Mouse (Mus musculus): ENCODE measurements around the gene Tada2b.
A peak's percentile ranks its signal among the peaks of the same experiment; 100 is the strongest.

The Tada2b gene

DNA sequence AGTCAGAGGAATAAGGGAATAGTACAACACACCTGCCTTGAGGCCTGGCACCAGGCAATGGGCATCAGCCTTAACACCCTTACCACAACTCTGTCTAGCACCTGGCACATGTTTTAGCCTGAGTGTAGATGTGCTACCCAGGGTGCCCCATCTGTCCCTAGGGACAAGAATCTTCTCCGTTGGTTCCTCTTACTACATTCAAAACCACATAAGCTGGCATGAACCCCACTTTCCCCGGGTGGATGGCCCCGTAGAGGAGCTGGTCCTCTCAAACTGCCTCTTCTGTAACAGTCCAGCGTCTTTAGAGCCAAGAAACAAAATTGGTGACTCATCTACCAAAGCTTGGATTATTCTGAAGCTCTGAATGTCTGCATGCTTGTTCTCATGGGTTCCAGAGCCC lies 3.7 kb downstream of the Tada2b start:
- no peak for DNase-seq (ENCODE audit: low spot score)

DNA sequence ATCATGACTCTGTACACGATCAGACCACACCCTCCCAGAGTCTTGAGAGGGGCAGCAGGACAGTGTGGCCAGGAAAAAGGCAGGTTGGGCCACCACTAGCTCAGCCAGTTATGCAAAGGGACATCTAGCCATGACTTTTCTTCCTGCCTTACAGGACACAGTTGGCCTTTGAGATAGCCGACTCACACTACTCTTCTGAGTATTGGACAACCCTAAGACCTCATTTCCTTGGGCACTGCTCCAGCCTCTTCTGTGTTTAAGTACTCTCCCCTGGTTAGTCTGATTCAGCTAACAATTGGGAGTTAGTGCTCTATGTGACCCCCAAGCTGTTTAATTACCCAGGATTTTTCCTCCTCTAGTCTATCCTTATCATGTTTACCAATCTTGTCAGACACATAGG lies 4.3 kb downstream of the Tada2b start:
- no peak for DNase-seq (ENCODE audit: low spot score)

DNA sequence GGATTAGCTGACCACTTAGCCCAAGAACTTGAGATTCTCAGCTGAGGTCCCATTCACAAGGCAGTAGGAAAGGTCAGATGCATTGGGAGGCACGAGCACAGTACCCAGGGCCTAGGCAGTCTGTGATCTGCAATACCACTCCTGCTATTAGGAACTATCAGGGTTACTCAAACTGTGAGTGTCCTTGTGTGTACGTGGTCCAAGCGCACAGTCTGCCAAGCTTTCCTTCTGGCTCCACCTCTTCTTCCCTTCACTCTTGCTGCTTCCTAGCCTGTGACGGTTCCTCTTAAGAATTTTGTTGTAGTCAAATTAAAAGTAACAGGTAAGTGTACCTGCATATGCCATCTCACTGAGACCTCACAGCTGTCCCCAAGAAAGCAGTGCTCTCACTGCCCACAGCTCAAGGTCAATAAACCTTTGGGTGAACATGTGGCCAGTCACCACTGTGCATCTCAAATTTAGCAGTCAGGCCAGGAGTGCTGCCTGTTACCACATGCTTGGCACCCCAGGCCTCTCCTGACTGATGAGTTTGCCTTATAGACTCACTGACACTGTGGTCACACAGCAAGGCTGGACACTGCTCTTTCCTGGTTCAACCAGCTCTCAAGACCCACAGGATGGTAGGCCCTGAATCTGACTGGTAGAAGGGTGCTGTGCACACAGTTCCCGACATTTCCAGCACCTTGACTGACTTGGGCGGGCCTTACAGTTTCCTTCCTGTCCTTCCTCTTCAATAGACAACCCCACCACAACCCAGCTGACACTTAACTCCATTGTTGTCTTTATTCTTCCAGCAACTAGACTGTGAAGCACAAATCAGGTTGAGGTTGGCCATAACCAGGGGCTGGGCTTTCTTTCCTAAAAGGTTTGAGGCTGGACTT lies 5.3 kb downstream of the Tada2b start:
- no peak for DNase-seq (ENCODE audit: low spot score)

DNA sequence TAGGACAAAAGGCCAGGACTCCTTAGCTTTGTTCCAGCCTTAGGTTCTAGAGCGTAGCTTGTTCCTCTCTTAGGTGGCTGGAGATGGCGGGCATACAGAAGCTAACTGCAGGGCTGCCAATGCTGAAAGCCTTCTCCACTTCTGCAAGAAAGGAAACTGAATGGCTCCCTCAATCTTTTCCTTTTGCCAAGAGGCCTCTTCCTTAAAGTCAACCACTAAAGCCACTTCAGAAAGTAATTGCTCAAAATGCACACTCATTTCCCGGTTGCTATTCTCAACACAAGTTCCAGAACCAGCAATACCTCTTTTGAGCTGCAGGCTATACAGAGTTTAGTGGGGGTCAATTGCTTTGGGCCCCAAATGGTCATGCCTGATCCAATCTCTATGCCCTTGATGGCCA lies 6.6 kb downstream of the Tada2b start:
- DNase-seq (ENCODE audit: low spot score), result no peak

DNA sequence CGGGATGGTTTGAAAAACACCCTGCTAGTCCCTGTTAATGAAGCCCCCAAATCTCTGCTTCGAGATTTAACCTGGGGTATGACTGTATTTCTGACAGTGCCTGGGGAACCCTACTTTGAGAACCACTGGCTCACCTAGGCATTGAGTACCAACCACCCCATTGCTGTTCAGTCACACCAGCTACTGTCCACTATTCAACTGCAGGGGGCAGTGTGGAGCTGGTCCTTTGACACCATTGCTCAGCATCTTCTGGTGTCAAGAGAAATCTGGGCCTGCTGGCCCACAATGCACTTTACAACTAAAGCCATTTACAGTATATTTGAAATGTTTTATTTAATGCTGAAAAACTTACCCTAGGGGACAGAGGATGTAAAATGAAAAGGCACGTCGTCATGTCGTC lies 9.8 kb downstream of the Tada2b start:
- DNase-seq (ENCODE audit: low spot score), result peak; percentile 85

DNA sequence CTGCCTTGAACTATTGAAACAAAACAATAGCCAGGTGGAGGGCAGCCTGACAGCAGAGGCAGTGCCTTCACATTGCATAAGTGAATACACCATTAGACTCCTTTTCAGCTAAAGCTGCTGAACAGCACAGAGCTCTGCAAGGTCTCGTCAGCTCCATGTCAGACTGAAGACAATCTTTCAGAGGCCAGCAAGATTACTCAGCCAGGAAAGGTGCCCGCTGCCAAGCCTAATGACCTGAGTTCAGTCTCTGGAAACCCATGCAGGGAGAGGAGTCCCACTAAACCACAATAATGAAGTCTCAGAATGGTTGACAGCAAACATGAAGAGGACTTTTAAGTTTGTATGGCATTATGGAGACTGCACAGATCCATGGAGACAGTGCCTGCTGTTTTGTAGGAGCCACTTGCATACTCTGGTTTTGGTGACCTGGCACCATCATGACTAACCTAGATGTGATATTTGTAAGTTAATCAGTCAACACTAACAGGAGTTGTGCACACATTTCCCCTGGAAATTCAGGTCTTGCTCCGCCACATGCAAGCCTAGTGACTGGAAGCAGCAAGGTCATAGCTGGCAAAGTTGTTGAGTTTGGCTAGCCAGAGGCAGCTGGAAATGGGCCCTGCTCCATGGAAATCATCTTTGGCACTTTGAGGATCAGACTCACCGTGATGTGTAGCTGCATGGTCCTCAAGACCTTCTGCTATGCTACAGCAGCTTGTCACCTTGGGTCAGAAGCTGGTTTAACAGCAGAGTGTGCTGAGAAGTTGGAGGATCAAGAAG lies 11.0 kb downstream of the Tada2b start:
- no peak for DNase-seq (ENCODE audit: low spot score)

DNA sequence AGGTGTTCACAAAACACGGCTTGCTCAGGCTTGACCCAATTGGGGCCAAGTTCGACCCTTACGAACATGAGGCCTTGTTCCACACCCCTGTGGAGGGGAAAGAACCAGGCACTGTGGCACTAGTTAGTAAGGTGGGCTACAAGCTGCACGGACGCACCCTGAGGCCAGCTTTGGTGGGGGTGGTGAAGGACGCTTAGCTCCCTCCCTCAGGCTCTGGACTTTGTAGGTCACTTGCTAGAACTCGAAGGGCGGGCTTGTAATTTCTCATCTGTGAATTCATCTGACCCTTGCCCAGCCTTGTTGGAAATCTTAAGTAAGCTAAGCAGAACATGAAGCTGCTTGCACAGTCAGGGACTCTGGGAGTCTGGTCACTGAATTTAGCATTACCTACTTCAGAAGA lies 12.9 kb downstream of the Tada2b start:
- no peak for DNase-seq (ENCODE audit: low spot score)

DNA sequence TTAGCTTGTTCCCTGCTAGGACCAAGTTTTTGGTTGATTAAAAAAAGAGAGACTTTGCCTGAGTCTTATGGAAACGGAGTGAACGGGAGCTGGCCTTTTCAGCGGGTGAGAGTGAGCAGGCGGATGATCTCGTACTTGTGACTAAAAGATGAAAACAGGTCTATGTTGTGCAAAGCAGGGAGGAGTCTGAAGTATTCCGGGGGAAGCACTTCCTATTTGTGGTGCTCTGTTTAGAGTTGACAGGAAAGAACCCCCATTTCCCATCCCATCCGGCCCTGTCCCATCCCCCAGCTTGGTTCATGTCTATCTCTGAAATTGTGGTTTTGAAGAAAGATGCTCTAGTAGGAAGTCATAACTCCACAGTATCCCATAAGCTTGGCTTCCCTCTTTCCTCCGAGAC lies 18.2 kb downstream of the Tada2b start:
- DNase-seq (ENCODE audit: low spot score), result no peak

DNA sequence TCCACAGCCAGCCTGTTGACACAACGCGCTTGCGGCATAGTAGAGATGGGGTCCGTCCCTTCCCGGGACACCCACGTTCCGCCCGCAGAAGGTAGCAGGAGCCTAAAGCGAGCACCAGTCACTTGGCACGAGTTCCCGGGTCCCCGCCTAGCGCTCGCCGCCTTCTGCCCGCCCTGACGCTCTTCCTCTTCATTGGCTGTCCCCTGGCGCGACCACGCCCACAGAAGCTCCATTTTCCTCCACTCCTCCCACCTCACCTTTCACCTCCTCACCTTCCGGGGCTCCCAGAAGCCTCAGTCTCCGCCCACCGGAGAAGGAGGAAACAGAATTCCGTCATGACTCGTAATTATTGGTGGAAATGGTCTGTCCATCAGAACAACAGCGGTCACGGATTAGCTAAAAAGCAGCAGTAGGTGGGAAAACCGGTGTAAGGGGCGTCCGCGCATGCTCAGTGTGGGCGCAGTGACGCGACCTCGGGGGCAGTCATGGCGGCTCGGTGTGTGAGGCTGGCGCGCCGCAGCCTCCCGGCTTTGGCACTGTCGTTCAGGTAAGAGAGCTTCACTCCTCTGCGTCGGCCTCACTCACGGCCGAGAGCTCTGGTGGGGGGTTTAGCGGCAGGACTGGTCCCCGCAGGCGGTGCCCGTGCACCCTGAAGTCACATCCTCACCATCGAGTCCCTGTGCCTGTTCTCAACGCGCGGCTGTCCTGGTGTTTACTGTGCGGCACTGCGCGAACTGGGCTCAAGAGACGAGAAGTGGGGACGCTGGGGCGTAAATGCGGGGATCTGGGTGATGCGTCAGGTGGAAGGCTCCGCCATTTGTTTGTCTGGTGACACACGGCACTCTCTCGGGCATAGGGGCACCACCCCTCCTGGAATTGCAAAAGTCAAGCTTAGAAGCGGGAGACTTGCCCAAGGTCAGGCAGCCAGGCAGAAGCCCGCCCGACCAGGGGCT lies 19.1 kb downstream of the Tada2b start, which contains the start of gene Grpel1:
Gene Grpel1, plus strand, starts transcription at position 290 of the 953 bp plus-strand sequence.
- peak; percentile 100 for DNase-seq (ENCODE audit: low spot score)

DNA sequence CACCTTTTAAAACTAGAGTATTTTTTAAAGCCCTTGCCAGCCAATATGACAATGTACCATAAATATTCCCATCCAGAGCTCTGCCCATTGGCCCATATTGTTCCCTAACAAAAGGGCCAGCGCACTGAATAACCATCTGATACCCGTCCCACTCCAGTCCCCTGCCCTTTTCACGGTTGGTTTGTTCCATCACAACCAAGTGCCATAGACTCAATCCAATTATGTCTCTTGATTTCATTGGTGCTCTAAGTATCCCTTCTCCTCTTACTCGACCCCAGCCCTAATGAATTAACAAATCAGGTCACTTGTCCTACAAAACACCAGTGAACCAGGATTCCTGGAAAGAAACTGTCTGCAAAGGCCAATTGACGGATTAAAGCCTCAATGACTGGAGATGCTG lies 20.7 kb downstream of the Tada2b start:
- DNase-seq (ENCODE audit: low spot score), result peak; percentile 57

DNA sequence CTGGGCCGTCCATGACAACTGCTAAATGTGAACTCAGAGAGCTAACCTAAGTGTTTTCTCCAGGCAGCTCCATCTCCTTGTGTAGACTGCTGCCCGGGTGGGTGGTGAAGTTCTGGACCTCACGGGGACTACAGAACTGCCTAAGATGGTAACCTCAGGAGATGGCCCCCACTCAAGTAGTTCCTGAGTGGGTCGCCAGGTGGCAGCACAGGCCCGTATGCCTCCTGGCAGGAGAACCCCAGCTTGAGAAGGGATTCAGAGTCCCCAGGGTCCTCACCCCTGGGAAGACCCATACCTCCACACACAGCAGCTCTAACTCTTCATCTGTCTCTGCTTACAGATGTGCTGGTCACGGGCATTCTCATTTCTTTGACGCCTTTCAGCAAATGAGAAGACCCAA lies 21.3 kb downstream of the Tada2b start:
- DNase-seq (ENCODE audit: low spot score), result peak; percentile 80

DNA sequence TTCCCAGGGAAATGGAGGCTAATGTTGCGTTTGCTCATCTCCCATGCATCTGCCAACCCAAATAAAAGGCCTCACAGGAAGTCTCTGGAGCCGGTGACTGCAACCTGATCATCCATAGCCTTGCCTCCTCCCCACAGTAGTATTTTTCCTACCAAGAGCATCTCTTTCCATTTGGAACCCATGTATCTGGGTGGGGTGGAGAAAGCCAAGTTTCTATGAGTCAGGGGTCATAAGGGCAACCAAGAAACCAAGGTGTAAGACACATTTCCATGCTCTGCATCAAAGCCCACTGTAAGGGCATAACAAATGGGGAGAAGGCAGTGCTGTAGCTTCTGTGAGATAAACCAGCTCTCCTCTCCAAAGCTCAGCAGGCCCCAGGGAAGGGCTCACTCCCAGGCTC lies 22.9 kb downstream of the Tada2b start:
- DNase-seq (ENCODE audit: low spot score), result no peak

DNA sequence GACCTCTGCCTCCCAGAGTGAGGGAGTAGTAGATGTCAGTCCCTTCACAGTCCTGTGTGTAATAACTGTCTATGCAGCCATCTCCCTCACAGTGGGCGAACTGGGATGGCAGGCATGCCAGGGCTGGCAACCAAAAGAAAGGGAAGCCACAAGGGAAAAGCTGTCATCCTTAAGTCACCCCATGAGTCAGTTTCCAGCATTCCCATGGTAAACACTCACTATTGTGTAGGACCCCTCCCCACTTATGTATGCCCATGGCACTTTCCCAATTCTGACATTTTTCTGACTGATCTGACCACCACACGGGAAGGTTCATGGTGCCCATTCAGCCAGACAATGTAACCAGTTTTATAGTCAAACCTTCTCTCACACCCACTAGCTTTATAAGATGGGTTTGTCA lies 23.4 kb downstream of the Tada2b start:
- DNase-seq (ENCODE audit: low spot score), result no peak

DNA sequence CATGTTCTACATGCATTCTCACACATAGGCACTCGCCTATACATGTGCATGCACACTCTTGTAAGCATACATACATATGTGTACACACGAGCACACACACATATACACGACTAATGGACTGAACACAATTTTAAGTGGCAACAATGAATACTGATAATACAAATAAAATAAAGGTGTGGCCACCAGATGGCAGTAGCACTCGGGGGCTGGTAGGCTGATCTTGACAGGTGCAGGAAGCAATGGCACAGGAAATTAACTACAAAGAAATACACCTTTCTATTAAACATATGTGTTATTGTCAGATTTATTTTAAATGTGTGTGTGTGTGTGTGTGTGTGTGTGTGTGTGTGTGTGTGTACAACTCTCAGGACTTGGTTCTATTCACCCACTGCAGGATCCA lies 25.2 kb downstream of the Tada2b start:
- DNase-seq (ENCODE audit: low spot score), result peak; percentile 69

DNA sequence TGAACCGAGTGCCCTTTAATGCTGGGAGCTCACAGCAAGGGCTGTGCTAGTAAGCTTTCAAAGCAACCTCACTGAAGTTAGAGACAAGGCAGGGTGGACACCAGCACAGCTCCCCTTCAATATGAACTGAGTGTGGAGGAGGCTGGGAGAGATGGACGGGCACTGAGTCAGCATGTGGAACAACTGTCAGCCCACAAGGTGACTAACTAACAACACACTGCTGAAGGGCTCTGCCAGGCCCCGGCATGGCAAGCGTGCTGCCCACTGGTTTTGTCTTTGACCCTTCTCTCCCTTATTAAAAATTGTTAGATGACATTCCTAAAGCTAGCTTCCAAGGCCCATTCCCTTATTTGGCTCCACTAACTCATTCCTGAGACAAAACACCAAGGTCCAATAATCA lies 26.4 kb downstream of the Tada2b start:
- DNase-seq (ENCODE audit: low spot score), result no peak

DNA sequence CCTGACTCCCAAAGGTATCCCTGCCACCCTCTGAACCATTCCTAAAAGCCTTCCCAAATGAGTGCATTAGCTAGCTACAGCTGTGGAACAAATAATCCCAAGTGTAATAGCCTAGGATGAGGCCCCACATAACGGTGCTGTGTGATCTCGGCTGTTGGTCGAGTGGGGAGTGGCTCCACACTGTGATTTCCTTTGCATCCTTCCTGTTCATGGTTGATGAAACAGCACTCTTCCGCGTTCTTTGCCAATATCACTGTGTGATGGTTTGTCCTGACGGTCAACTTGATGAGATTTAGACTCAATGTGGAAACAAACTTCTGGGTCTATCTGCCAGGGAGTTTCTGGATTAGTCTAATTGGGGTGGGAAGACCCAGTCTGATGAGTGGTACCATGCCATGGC lies 31.3 kb downstream of the Tada2b start:
- no peak for DNase-seq (ENCODE audit: low spot score)

DNA sequence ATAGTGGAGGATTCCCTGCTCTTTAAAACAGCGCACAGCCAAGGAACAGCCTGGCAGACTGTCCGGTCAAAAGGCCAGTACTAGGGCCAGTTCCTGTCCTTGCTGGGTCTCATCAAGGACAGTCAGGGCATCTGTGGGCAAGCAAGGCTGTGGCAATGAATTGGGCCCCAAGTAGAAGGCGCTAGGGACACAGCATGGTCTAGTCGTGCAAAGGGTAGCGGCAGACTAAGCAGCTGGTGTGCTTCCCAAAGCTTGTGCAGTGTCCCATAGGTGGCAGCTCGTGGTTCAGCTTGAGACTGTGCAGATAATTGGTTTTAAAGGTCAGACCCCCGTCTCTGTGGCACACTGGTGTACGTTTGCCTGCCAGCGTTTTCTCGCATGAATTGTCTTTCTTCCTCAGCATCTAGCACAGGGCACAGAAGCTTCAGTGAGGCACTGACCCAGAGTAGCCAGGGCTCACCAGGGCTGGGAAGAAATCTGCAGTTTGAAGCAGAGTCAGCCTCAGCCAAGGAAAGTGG lies 32.2 kb downstream of the Tada2b start:
- DNase-seq (ENCODE audit: low spot score), result no peak

DNA sequence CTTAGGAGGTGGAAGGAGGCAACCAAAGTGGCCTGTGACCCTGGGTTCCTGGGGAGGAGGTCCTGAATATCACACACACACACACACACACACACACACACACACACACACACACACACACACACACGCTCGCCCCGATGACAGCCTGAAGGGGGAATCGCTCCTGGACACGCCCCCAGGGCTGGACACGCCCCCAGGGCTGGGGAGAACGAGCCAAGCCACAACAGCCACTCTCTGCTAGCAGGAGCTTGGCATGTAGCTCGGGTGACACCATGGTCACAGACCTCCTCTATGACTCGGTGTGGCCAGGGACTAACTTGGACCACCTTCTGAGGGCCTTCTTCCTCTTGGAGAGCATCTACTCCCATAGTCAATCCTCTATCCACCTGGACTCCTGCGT lies 33.0 kb downstream of the Tada2b start:
- DNase-seq (ENCODE audit: low spot score), result peak; percentile 27

DNA sequence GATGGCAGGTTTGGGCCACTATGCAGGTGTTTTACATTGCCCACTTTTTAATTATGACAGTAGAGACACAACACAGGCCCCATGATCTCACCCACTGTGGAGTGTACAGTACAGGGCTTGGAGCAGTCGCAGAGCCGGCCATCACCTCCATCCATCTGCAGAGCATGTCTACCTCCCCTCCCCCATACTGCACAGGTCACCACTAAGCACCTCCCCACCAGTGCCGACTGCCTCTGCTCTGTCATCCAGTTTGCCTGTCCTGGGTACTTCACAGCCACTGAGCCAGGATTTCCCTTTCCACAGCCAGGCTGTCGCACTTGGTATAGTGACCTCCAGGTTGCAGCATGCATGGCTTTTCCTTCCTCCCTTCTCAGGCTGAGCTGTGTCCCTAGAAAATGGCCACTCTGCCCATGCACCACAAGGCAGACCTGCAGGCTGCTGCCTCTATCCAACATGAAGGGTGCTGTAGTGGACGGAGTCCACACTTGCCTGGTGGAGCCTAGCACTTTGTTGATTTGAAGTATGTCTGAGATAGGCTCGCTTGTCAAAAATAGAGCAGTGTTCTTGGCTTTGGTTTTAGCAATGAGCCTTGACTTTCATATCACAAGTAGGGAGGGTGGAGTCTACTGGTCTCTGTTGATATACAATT lies 34.3 kb downstream of the Tada2b start:
- no peak for DNase-seq (ENCODE audit: low spot score)

DNA sequence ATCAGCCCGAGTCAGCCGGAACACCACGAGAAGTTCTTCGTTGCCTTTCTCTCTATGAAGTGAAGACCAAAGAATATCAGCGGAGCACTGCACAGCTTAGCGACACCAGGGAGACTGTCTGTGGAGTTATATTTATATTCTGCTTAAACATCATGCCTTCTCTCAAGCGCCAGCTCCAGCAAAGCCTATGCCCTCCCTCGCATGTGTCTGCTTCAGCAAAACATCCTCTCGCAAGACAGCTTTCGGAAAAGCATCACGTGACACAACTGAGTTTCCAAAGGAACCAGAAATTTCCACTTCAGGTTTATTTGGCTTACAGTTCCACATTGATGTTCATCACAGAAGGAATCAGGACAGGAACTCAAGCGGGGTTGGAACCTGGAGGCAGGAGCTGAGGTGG lies 36.2 kb downstream of the Tada2b start:
- no peak for DNase-seq (ENCODE audit: low spot score)

DNA sequence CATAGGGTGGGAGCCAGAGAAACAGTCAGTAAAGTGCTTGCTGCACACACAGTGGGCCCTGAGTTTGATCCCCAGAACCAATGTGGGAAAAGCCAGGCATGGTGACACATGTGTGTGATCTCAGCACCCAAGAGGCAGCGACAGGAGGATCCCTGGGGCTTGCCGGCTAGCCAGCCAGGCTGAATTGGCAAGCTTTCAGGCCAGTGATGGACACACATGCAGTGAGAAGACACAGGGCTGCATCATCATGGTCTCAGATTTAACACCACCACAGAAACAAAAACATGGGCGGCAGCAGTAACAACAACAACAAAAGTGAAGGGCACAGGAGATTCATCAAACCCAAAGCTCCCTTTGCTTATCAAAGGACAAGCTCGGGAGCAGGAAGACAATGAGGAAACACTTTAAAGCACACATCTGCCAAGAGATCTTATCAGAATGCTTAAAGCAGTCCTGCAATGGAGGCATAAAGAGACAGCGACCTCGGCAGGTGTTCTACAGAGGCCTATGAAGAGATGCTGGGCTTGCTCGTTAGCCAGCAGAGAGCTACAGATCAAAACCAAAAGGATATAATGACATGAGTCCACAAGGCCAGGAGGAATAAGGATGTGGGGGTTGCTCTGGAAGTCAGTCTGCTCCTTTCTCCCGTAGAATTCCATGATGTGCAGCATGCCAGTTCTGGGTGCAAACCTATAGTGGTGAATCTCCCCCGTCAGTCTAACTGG lies 37.8 kb downstream of the Tada2b start:
- no peak for DNase-seq (ENCODE audit: low spot score)
